Mouse (Mus musculus) cerebellum, adult 2 months (tissue): Measurements from ENCODE around the gene Ogfod2. TPM values are rescaled to one million over a fixed set of nuclear protein-coding genes. Genes with fewer than 3 reads are reported as not detected.

Experiments used
- DNase-seq, 2 experiments: peaks; one replicate each; pipeline ENCODE4 v3.0.0; 2021
- H3K27ac ChIP-seq: fragments of 200-500 bp; 2 replicates; pipeline ENCODE4 v1.5.1; 2012; ENCODE audit warnings: low read length, control low read depth, inconsistent platforms; ENCODE audit not compliant: insufficient read depth
- H3K27me3 ChIP-seq: fragments of 200-500 bp; 2 replicates; pipeline ENCODE4 v1.6.1; 2012; ENCODE audit warnings: inconsistent platforms, mild to moderate bottlenecking, low read length, moderate library complexity; ENCODE audit not compliant: control insufficient read depth, insufficient read depth
- H3K4me1 ChIP-seq: fragments of 200-500 bp; 2 replicates; pipeline ENCODE4 v1.6.1; 2011; ENCODE audit warnings: low read length; ENCODE audit not compliant: control insufficient read depth, insufficient read depth
- H3K4me3 ChIP-seq: fragments of 200-500 bp; replicated peaks from 2 replicates; pipeline ENCODE3; 2011; ENCODE audit warnings: mild to moderate bottlenecking, low read depth, low read length, control low read depth; ENCODE audit not compliant: insufficient read depth
- CTCF ChIP-seq: fragments of 200-500 bp; IDR thresholded peaks from 2 replicates; pipeline ENCODE4 v1.5.1; 2011; ENCODE audit warnings: low read depth, mild to moderate bottlenecking, control low read depth, low read length, moderate library complexity, borderline replicate concordance; ENCODE audit not compliant: insufficient read depth
- POLR2A ChIP-seq: fragments of 200-500 bp; IDR thresholded peaks from 2 replicates; pipeline ENCODE4 v1.6.1; 2011; ENCODE audit warnings: low read length, control low read depth, borderline replicate concordance; ENCODE audit not compliant: insufficient read depth
- WGBS: fragments of 180-500 bp; shearing (Covaris S2); methylation state at CpG from one replicate; pipeline ENCODE4 v1.1.7; 2018; 5-methylcytosine and 5-hydroxymethylcytosine counted together
- polyA plus RNA-seq: library from polyadenylated mRNA; depleted of rRNA; stranded (reverse); fragments of >200 nt; gene quantifications from 2 replicates; pipeline ENCODE4 v1.2.3, GENCODE M21; 2012

Gene Ogfod2
- polyA plus RNA-seq, 1 experiment = 52.7 TPM

- H3K4me3 ChIP-seq = no peak overlapping the region
- no peak for TF ChIP-seq CTCF
- TF ChIP-seq POLR2A = no peak
- no peak overlapping the region for H3K27ac ChIP-seq
- no peaks in the 10 kb centered on the region for H3K4me1 ChIP-seq
- WGBS = 30% methylated on average over 7 of the region's 7 CpGs
- no peak for DNase-seq
- H3K27me3 ChIP-seq = no peaks in the 10 kb centered on the region
Observed at GRCm38 (mm10) chr5:124138066-124138465, 26.0 kb downstream of the Ogfod2 start.

DNA sequence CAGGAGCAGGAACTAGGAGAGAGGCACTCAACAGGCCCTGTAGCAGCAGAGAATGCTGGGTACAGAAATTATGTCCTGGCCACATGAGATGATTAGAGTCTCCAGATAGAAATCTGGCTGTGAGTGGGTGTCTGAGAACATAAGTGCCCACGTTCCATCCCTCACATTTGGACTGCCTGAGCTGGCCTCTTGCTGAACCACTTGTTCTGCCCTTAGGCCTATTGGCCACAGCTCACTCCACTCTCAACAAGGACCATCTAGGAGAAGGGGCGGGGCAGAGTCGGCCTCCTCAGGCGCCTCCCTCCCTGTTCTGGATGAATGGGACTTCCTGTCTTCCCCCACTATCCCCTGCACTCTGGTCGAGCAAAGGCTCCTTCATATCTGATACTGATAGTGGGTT is 36.9 kb downstream of the Ogfod2 start:
- WGBS = 74% methylated on average over 5 of the region's 5 CpGs
- TF ChIP-seq CTCF (no peak), POLR2A (no peak)
- Histone ChIP-seq H3K4me1 (peaks cover 5% of the 10 kb centered on the region), H3K4me3 (no peak overlapping the region), H3K27me3 (no peaks in the 10 kb centered on the region), H3K27ac (no peak overlapping the region)
- no peak for DNase-seq

DNA sequence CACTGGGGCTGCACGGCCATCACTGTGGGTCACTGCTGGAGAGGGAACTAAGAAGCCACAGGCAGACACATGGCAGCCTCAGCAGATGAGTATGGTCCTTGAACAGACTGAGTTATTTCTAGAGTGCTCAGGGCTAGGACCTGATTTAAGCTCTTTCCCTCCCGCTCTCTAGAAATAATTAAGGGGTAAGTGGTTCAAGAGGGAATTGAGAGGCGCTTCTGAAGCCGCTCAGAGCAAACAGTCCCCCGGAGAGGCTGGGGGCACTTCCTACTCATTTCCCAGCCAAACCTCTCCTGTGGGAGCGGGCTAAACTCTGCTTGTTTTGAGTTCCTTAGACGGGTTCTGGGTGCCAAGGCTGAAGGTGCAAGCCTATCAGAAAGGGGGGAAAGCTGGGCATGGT is 38.8 kb downstream of the Ogfod2 start:
- Histone ChIP-seq H3K27me3 (no peaks in the 10 kb centered on the region), H3K4me3 (no peak overlapping the region), H3K27ac (no peak overlapping the region), H3K4me1 (peaks cover 5% of the 10 kb centered on the region)
- no peak for DNase-seq
- 85% methylated on average over 7 of the region's 7 CpGs for WGBS
- no peak for TF ChIP-seq POLR2A
- TF ChIP-seq CTCF = no peak

GRCm38 (mm10) chr5:124152734-124153133 is 40.6 kb downstream of the Ogfod2 start:
- DNase-seq = no peak
- no peaks in the 10 kb centered on the region for H3K27me3 ChIP-seq
- no peak overlapping the region for H3K4me3 ChIP-seq
- no peak overlapping the region for H3K27ac ChIP-seq
- 95% methylated on average over 4 of the region's 4 CpGs for WGBS
- H3K4me1 ChIP-seq = peaks cover 5% of the 10 kb centered on the region
- TF ChIP-seq POLR2A (no peak), CTCF (no peak)

DNA sequence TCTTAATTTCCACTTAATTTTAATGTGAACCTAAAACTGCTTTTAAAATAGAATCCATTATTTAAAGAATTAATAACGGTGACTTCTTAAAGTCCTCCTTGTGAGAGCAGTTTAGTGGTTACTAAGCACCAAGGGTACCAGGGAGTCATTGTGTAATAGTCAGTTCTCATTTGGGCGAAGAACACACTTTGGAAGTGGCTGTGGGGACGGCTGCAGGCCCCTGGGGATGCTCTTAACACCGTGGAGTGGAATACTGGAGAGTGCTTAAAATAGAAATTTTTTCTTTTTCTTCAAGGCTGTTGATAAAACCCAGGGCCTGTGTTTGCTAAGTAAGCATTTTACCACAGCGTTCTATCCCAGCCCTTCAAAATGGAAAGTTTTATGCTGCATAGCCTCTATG is 43.8 kb downstream of the Ogfod2 start:
- Histone ChIP-seq H3K4me1 (peaks cover 20% of the 10 kb centered on the region), H3K27me3 (no peaks in the 10 kb centered on the region), H3K4me3 (no peak overlapping the region), H3K27ac (no peak overlapping the region)
- 73% methylated on average over 5 of the region's 5 CpGs for WGBS
- no peak for DNase-seq
- TF ChIP-seq POLR2A (no peak), CTCF (no peak)

- no peaks in the 10 kb centered on the region for H3K27me3 ChIP-seq
- WGBS = 33% methylated on average over 4 of the region's 4 CpGs
- H3K27ac ChIP-seq = peak overlapping the region; percentile 29; the same call in 1 of the 2 replicates
- TF ChIP-seq POLR2A (no peak), CTCF (no peak)
- peaks cover 33% of the 10 kb centered on the region for H3K4me1 ChIP-seq
- H3K4me3 ChIP-seq = no peak overlapping the region
- DNase-seq = peak; percentile 51 to 62
Observed at GRCm38 (mm10) chr5:124158305-124158704, 46.2 kb downstream of the Ogfod2 start.

DNA sequence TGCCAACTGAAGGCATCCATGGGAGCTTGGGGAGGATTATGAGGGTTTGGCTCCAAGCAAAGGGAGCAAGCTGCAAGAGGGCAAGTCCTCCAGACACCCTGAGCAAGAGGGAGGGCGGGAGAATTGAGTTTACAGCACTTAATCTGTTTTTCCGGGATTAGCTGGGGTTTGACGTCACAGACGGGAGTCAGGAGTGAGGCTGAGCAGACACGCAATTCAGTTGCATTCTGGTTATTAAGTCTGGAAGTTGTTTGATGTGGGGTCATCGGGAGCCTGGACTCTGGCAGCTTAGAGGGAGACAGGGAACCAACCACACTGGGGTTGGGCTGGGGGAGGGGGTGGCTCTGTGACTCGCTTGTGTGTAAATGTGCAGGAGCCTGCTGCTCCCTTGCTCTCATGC is 47.4 kb downstream of the Ogfod2 start:
- H3K4me3 ChIP-seq = no peak overlapping the region
- 77% methylated on average over 7 of the region's 7 CpGs for WGBS
- no peak for DNase-seq
- no peak for TF ChIP-seq CTCF
- TF ChIP-seq POLR2A = no peak
- no peak overlapping the region for H3K27ac ChIP-seq
- H3K27me3 ChIP-seq = no peaks in the 10 kb centered on the region
- H3K4me1 ChIP-seq = peaks cover 39% of the 10 kb centered on the region

DNA sequence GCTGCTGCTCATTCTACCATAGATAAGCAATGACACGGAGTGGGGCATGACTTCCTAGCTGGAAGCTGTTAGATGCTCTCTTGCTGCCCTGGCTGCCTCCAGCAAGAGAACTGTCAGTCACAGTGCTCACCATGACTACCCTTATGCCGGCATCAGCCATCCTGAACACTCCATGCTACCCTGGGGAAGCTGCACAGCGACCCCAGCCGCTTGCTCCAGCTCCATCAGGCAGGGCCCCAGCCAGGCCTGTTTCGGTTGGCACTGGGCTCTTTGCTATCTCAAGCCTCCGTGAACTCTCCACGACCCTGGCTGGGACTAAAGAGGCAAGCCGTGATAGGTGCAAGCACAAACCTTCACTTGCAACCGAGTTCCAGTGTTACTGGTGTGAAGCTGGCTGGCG is 49.7 kb downstream of the Ogfod2 start:
- Histone ChIP-seq H3K4me1 (peaks cover 61% of the 10 kb centered on the region), H3K27me3 (no peaks in the 10 kb centered on the region), H3K4me3 (no peak overlapping the region), H3K27ac (no peak overlapping the region)
- no peak for DNase-seq
- WGBS = 44% methylated on average over 10 of the region's 10 CpGs
- TF ChIP-seq POLR2A (no peak), CTCF (no peak)

- Histone ChIP-seq H3K4me1 (peaks cover 66% of the 10 kb centered on the region), H3K4me3 (no peak overlapping the region), H3K27me3 (no peaks in the 10 kb centered on the region), H3K27ac (no peak overlapping the region; the same call in 1 of the 2 replicates)
- peak; percentile 74 to 77 for DNase-seq
- 40% methylated on average over 5 of the region's 5 CpGs for whole genome bisulfite sequencing
- TF ChIP-seq POLR2A (no peak), CTCF (peak; percentile 58)
Observed at GRCm38 (mm10) chr5:124162577-124162976, 50.5 kb downstream of the Ogfod2 start.
